Mouse (Mus musculus) thymus, postnatal 10 days (tissue): ENCODE data around the gene Mdp1.

Experiments
- DNase-seq, 2 experiments: peaks; one replicate each; pipeline ENCODE4 v3.0.0; 2021; ENCODE audit warnings: low spot score in 2 of 2

Gene Mdp1

DNA sequence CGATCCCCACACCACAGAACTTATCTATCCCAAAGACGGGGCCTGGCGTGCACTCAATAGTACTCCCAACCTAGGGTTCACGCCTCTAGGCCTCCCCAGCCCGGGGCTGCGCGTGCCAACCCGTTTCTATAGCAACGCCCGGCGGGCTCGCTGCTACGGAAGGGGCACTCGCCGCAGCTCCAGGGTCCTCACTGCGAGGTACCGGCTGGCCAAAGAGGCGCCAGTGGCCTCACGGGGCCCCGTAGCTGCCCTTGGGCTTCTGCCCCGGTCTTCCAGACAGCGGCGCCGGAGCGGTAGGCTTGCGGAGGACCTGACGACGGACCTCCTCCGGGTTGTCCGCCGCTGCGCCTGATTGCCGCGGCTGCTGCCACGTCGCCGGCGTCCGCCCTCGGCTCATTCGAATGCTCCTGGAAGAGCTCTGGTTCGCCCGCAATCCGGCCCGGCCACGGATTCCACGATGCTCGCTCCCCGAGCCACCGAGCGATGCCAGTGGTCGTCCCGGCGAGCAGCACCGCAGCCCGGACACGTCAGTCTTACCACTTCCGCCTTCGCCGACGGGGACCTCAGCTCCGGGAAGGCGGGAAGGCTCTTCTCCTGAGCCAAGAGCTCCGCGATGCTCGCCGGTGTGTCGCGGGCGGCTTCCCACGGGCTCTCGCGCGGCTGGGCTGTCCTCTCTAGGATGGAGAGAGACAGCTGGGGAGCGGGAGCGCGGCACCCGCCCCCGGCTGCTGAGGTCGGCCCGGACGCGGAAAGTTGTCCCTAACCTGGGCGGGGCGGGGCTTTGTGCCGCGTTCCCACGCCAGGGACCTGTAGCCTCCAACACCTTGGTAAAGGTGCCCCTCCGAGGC is 17.0 kb downstream of the Mdp1 start, which contains the start of gene Tm9sf1:
Gene Tm9sf1, minus strand, starts transcription at position 747 of the 848 bp plus-strand sequence.
- DNase-seq, result peak; percentile 68 to 69

DNA sequence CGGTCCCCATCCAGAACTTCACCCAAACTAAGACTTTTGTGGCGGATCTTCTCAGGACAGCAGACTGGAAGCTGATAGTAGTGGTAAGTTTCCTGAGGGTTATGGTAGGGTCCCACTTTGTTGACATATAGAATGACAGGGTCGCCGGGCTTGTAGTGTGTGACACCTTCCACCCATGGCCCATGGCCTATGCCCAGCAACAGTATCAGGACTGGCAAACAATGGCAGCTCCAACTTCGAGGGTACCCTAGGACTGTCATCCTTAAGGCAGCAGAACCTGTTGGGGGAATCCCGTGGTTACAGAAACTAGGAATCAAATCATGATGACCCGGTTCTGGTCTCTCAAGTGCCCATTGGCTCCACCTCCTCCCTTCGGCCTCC is 17.6 kb downstream of the Mdp1 start:
- no peak for DNase-seq

DNA sequence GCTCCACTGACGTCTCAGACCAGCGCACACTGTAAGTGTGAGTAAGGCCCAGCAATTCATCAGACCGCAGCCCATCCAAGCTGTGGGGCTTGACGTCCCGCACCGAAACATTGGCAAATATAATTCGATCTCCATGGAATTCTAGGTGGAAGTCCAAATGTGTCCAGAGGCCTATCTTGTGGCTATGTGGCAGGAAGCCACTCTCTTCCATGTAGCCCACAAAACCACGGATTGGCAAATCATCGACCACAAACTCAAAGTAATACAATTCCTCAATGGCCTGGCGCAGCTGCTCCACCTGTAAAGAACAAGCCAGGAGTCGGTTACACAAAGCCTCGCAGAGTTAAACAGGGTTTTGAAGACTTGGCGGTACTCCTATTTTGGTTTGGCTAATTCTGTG is 19.0 kb downstream of the Mdp1 start:
- no peak for DNase-seq

DNA sequence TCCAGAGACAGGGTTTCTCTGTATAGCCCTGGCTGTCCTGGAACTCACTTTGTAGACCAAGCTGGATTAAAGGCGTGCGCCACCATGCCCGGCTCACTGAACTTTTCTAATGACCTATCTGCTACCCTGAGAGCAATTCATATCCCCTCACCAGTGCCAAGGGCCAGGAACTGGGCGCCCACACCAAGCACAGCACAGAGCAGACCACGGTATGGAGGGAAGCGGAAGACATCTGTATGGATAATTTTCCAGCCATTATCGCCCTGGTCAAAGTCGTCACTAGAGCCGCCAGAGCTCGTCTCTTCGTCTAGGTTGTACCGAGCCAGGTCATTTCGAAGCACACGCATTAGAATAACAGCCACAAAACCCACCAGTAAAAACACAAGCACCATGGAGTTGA is 19.5 kb downstream of the Mdp1 start:
- no peak for DNase-seq

DNA sequence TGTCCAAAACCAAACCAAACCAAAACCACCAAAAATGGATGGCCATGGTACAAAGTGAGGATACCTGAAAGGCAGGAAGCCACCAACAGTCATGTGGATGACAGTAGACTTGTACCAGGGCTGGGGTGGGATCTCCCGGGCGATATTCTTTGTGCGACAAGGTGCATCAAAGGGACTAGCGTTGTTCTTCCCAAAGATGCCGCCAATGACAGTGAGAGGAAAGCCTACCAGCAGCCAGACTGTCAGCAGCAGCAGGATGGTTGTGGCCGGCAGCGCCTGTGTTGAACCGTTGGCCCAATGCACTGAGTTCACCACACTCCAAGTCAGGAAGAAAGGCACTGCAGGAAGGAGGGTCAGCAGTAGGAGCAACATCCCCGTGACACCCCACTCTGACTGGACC is 22.5 kb downstream of the Mdp1 start, which contains the start of gene Gm49378:
Gene Gm49378, minus strand, starts transcription at position 101 of the 400 bp plus-strand sequence.
- no peak for DNase-seq

DNA sequence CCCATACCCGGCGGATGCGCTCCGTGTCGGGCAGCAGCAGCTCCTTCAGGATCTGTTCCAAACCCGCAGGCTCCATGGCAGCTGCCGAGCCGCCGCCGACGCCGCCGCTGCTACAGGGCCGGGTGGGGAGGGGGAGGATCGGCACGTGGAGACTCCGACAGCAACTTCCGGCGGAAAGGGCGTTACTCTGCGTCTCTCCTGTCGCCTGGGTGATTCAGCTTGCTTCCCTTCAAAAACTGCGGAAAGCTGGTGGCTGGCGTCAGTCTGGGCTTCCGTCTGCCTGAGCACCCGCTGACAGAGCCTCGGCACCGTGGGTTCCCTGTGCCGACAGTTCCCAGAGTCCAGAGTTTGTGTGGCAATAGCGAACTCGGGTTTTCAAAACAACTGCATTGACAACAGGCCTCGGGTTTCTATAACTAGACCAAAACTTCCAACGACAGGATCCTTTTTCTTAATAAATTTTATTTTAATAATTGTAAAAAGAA is 24.7 kb downstream of the Mdp1 start, which contains the start of gene Ipo4:
Gene Ipo4, minus strand, starts transcription at position 435 of the 485 bp plus-strand sequence.
- peak; percentile 79 to 87 for DNase-seq

DNA sequence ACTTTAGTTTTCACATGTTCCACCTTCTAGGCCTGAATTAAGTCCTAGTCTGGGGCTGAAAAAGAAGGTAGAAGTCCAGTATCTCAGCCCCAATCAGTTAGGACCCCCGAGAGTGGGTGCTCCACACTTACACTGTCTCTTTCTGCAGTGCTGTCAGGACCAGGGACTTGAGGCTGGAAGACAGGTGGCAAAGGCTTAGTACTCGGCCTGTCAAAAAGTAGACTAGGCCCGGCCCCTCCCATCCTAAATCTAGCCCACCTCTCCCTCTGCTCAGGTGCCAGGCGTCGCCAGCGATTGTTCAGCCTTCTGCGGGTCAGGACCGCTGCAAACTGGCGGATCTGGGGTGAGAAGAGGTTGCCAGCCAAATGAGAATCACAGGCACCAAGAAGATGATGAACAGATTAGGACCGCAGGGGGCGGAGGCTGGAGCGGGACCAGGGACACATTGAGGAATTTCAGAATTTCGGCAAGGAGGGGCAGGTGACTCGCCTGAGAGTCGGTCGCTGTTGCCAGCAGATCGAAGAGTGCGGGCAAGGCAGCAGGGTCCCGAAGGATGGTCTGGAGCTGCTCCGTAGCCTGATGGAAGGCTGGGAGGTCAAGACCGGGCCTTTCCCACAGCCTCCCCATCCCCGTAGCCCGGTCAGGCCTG is 25.3 kb downstream of the Mdp1 start:
- DNase-seq, result no peak

DNA sequence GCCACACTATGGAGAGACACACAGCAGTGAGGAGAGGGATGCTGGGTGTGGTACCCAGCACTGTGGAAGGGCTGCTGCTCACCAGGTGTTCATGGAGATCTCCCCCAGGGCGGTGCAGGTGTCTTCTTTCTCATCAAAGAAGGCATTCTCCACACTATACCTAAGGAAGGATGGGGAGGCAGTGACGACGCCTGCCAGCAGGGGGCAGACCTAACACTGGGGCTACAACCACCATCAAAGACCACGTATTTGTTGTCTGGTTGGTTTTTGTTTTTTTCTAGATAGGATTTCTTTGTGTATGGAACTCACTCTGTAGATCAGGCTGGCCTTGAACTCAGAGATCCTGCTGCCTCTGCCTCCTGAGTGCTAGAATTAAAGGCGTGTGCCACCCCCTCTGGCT is 31.0 kb downstream of the Mdp1 start:
- peak; percentile 65 to 87 for DNase-seq

DNA sequence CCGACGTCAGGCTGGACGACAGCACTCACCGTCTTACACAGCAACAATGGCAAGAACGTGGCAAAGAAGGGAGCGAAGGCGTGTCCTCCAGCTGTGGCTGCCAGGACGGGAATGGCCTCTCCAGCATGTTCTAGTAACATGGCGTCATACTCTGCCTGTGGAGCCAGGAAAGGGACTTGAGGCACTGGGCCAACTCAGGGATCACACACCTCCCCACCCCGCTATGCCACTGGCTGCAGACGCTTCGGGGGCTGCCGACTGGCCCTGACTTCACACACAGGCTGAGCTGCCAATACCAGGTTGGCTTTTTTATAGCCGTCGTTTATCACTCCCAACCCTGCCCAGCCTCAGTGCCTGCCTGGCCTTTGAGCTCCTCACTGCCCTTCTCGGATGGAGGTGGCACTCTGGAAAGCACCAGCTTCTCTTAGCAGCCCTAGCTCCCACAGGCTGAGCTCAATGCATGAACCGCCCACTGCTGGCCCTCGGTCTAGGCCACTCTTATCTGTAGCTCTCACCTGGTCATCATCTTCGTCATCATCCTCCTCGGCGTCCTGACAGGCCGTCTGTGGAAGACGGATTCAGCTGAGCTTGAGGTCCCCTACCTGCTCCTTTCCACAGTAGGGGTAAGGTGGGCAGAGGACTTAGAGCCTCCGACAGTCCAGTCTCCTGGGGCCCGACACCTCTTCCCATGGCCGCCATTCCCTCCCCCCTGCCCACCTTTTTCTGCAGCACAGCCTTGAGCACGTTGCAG is 32.1 kb downstream of the Mdp1 start:
- no peak for DNase-seq

DNA sequence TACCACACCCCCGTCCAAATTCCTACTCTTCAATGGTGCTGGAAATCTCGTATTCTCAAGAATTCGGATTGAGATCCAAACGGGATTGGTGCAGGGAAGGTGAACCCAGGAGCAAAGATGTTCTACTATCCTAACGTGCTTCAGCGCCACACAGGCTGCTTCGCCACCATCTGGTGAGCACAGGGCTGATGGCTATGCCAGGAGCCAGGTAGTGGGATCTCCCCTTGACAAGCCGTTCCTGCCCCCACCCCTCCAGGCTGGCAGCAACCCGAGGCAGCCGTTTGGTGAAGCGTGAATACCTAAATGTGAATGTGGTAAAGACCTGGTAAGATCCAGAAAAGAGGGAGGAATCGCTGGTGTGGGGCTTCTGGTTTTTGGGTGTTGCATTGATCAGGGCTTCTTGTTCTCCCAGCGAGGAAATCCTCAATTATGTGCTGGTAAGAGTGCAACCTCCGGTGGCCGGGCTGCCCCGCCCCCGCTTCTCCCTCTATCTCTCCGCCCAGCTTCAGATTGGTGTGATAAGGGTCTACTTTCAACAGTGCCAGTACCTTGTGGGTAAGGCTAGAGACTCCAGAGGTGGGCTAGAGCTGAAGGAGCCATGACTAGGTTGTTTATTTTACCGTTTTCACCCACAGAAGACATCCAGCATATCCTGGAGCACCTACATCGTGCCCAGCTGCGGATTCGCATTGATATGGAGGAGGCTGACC is 41.7 kb downstream of the Mdp1 start:
- DNase-seq, result no peak

DNA sequence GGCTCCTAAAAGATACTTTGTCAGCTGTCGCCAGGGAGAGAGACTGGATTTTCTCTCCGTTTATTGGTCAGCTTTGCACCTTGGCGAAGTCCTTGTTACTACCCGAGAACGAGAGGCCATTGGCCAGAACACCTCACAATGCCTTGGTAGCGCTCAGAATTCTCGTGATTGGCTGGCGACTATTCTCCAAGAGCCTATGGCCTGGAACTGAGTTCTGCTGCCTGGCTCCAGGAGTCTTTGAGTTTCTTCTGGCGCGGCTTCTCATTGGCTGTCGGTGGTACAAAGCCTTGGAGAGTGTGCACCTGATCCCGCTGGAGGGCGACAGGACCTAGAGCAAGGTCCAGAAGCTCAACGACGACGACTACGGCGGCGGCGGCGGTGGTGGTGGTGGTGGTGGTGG is 42.5 kb downstream of the Mdp1 start, which contains the start of gene Rec8:
Gene Rec8, plus strand, starts transcription at position 216 of the 400 bp plus-strand sequence.
- DNase-seq, result no peak

DNA sequence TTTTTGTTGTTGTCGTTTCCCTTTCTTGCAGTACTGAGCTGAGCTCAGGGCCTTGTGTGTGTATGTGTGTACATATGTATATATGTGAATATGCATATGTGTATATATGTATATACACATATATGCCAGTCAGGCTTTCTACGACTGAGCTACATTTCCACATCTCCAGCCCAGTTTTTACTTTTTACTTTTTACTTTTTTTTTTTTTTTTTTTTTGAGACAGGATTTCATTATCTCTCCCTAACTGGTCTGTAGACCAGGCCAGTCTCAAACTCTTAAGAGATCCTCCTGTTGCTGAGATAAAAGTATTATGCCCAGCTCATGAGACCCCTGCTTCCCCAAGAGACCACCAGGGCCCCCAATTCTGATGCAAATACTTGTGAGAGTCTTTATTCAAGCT is 43.5 kb downstream of the Mdp1 start:
- no peak for DNase-seq

DNA sequence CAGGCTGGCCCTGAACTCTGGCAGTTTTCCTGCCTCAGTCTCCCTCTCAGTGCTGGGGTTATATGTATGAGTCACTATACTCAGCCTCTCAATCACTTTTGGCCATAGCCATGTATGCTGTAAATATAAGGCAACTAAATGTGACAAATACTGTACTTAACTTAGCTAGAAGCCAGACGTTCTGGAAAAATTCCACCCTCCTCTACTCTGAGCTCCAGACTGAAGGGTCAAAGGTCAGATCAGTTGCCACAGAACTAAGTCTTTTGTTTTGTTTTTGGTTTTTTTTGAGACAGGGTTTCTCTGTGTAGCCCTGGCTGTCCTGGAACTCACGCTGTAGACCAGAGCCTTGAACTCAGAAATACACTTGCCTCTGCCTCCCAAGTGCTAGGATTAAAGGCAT is 44.4 kb downstream of the Mdp1 start:
- no peak for DNase-seq

DNA sequence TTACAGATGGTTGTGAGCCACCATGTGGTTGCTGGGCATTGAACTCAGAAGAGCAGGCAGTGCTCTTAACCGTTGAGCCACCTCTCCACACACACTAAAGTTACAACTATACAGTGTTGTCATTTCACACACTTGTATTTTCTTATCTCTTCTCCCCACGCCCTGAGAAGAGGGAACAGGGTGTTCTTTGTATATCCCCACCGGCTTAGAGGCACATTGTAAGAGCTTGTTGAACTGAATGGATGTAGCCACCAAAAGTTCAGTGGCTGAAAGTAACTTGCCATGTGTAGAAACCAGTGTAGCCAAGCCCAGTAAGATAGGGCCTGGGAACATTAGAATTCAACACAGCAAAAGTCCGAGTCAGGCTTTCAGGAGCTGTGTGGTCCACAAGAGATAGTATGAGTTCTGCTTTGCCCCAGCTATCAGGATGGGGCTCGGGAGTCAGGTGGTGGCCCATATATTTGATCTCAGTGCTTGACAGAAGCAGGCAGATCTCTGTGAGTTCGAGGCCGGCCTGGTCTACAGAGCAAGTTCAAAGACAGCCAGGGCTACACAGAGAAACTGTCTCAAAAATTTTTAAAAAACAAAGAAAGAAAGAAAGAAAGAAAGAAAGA is 45.6 kb downstream of the Mdp1 start:
- no peak for DNase-seq

DNA sequence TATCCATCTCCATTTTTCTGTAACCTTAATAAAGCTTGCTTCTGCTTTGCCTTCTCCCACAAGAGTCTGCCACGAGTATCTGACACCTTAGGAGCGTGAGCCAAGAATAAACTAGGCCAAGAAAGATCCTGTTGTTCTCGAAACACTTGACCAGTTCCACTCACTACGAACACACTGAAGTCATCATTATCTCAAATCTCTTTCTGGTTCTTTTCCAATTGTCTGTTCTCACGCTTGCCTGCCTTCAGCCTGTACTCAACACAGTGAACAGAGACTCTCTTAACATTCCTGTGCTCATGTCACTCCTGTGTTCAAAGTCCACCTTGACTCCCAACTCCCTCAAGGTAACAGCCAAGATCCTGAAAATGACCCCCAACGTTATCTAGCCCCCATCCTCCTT is 47.0 kb downstream of the Mdp1 start:
- no peak for DNase-seq

DNA sequence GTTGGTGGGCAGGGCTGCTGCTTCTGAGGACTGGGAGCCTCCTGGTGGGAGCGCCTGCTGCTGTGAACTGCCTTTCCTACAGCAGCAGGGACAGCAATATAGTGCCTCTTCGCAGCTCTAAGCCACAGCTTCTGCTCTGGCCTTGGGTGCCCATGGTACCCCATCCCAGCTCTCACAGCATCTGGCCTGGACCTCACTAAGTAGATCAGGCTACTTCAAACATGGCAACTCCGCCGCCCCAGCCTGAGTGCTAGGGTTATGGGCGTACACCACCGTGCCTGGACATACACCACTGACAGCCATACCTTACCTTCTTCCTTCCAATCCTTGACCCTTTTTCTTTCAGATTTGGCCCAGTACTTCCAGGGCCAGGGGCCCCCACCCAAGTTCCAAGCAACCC is 52.0 kb downstream of the Mdp1 start:
- DNase-seq, result no peak
